Mouse (Mus musculus) hindbrain, embryonic 10.5 days (tissue): ENCODE results near the gene Dtx1. TPM values are rescaled to one million over a fixed set of nuclear protein-coding genes. Genes with fewer than 3 reads are reported as not detected.

ENCODE experiments used
- DNase-seq: peaks from one replicate; pipeline ENCODE4 v3.0.0-alpha.2; 2017; ENCODE audit warnings: low spot score
- H3K27ac ChIP-seq: fragments of 300-500 bp; sonication (generic); 2 replicates; pipeline ENCODE4 v1.5.1; 2016; ENCODE audit warnings: mild to moderate bottlenecking, moderate library complexity
- H3K27me3 ChIP-seq: fragments of 300-500 bp; sonication (generic); 2 replicates; pipeline ENCODE4 v1.6.1; 2016; ENCODE audit warnings: mild to moderate bottlenecking; ENCODE audit not compliant: poor library complexity, insufficient read depth, severe bottlenecking
- H3K36me3 ChIP-seq: fragments of 300-500 bp; sonication (generic); 2 replicates; pipeline ENCODE4 v1.6.1; 2016; ENCODE audit warnings: mild to moderate bottlenecking, moderate library complexity
- H3K4me1 ChIP-seq: fragments of 300-500 bp; sonication (generic); replicated peaks from 2 replicates; pipeline ENCODE4 v1.6.1; 2016; ENCODE audit warnings: mild to moderate bottlenecking
- H3K4me3 ChIP-seq: fragments of 300-500 bp; sonication (generic); 2 replicates; pipeline ENCODE4 v1.5.1; 2016; ENCODE audit warnings: mild to moderate bottlenecking, moderate library complexity
- H3K9me3 ChIP-seq: fragments of 300-500 bp; sonication (generic); 2 replicates; pipeline ENCODE4 v1.6.1; 2016; ENCODE audit warnings: mild to moderate bottlenecking, moderate library complexity
- WGBS: fragments of 180-500 bp; shearing (Covaris S2); methylation state at CpG from one replicate; pipeline ENCODE4 v1.1.7; 2016; 5-methylcytosine and 5-hydroxymethylcytosine counted together
- polyA plus RNA-seq: library from polyadenylated mRNA; unstranded; fragments of >200 nt; fragmentation: Nextera tagmentation; extraction: Ambion mirVana; gene quantifications from 2 replicates; pipeline ENCODE4 v1.2.1, GENCODE M21; 2016

The Dtx1 gene
- polyA plus RNA-seq, 1 experiment from 2014 or later, result 5.8 TPM

- H3K27ac ChIP-seq, result no peak overlapping the region
- peaks cover 9% of the 10 kb centered on the region for H3K4me1 ChIP-seq
- no peaks in the 10 kb centered on the region for H3K36me3 ChIP-seq
- H3K27me3 ChIP-seq, result peaks cover 32% of the 10 kb centered on the region
- no peaks in the 10 kb centered on the region for H3K9me3 ChIP-seq
- WGBS, result 87% methylated on average over 3 of the region's 3 CpGs
- DNase-seq, result no peak
- H3K4me3 ChIP-seq, result no peak overlapping the region
Observed at GRCm38 (mm10) chr5:120644227-120644626, 67.5 kb downstream of the Dtx1 start.

DNA sequence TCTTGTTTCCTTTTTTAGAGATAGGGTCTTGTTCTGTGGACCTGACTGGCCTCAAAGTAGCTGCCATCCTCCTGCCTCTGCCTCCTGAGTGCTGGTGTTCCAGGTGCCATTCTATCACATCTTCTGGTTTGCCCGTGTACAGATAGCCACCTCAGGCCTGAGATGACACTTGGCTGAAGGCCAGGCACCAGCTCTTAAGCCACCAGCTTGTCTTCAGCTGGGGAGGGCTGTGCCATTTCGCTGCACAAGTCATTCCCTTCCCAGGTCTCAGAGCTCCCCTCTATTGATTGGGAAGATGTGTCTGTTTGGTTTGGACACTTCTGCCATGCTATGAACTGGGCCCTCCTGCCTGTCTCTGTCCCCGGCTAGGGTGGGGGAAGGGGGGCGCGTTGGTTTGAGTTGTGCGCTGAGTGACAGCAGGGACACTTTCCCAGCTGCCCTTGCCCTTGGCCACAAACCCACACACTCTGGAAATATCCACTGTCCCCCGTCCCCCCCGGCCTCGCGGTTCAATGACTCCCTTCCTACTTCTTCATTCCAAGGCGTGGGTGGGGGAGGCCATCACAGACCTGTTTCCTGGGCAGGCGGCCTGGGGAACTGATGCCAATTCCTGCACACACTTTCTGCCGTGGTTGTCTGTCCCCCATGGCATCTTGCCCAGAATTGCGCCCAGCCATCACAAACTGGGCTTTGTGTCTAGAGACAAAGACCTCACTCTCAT is 68.2 kb downstream of the Dtx1 start:
- 81% methylated on average over 14 of the region's 14 CpGs for WGBS
- Histone ChIP-seq H3K4me3 (no peak overlapping the region), H3K36me3 (no peaks in the 10 kb centered on the region), H3K27me3 (peaks cover 25% of the 10 kb centered on the region), H3K27ac (no peak overlapping the region), H3K4me1 (peaks cover 2% of the 10 kb centered on the region), H3K9me3 (no peaks in the 10 kb centered on the region)
- no peak for DNase-seq

GRCm38 (mm10) chr5:120640094-120640493 is 71.6 kb downstream of the Dtx1 start:
- WGBS, result 94% methylated on average over 7 of the region's 7 CpGs
- H3K36me3 ChIP-seq, result no peaks in the 10 kb centered on the region

DNA sequence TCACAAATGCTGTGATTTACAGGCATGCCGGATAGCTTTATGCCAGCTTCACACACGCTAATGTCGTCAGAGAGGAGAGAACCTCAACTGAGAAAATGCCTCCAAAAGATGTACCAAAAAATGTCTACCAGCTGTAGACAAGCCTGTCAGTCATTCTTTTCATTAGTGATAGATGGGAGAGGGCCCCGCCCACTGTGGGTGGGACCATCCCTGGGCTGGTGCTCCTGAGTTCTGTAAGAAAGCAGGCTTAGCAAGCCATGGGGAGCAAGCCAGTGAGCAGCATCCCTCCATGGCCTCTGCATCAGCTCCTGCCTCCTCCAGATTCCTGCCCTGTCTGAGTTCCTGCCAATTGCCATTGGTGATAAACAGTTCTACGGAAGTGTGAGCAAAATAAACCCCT is 76.1 kb downstream of the Dtx1 start:
- DNase-seq, result no peak
- peaks cover 19% of the 10 kb centered on the region for H3K4me1 ChIP-seq
- H3K9me3 ChIP-seq, result peaks cover 8% of the 10 kb centered on the region; the same call in 1 of the 2 replicates
- H3K36me3 ChIP-seq, result no peaks in the 10 kb centered on the region
- no peak overlapping the region for H3K4me3 ChIP-seq
- H3K27ac ChIP-seq, result no peak overlapping the region
- H3K27me3 ChIP-seq, result peaks cover 19% of the 10 kb centered on the region
- WGBS, result 91% methylated on average over 5 of the region's 5 CpGs

More at GRCm38 (mm10) chr5:120640094-120640493, 71.6 kb downstream of the Dtx1 start:
- Histone ChIP-seq H3K27ac (no peak overlapping the region), H3K4me1 (peaks cover under 1% of the 10 kb centered on the region; the same call in 1 of the 2 replicates), H3K4me3 (no peak overlapping the region), H3K9me3 (no peaks in the 10 kb centered on the region), H3K27me3 (no peaks in the 10 kb centered on the region)
- no peak for DNase-seq

- Histone ChIP-seq H3K36me3 (no peaks in the 10 kb centered on the region; the same call in 1 of the 2 replicates), H3K27ac (no peak overlapping the region), H3K27me3 (peaks cover 27% of the 10 kb centered on the region), H3K4me3 (no peak overlapping the region), H3K9me3 (peaks cover 8% of the 10 kb centered on the region; the same call in 1 of the 2 replicates), H3K4me1 (peaks cover 19% of the 10 kb centered on the region)
- 58% methylated on average over 5 of the region's 5 CpGs for WGBS
- DNase-seq, result no peak
Observed at GRCm38 (mm10) chr5:120634860-120635259, 76.9 kb downstream of the Dtx1 start.

DNA sequence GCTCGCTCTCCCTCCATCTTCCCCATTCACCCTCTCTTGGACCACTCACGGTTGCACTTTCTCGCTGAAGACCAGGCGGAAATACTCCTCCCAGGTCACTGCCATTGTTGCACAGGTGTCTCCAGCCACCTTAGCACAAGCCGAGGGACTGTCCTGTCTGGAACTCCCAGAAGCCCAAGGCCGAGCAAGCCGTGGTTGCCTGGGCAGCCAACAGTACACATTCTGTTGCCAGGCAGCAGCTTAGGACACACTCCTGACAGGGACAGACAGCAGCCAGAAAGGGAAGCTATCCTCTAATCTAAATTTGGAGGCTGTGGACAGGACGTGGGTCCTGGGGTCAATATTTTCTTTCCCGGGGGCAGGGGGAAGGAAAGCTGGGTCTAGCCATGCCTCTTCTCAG is 77.6 kb downstream of the Dtx1 start, which contains the start of gene Cfap73:
Gene Cfap73, minus strand, starts transcription at position 105 of the 400 bp plus-strand sequence.
- Histone ChIP-seq H3K4me3 (no peak within 1 kb of the TSS), H3K4me1 (peaks cover 19% of the 10 kb centered on the region), H3K9me3 (peaks cover 8% of the 10 kb centered on the region; the same call in 1 of the 2 replicates), H3K27ac (no peak within 1 kb of the TSS), H3K27me3 (peaks cover 30% of the 10 kb centered on the region), H3K36me3 (peaks cover 1% of the 10 kb centered on the region; the same call in 1 of the 2 replicates)
- no peak for DNase-seq
- 61% methylated on average over 9 of the region's 9 CpGs for WGBS

DNA sequence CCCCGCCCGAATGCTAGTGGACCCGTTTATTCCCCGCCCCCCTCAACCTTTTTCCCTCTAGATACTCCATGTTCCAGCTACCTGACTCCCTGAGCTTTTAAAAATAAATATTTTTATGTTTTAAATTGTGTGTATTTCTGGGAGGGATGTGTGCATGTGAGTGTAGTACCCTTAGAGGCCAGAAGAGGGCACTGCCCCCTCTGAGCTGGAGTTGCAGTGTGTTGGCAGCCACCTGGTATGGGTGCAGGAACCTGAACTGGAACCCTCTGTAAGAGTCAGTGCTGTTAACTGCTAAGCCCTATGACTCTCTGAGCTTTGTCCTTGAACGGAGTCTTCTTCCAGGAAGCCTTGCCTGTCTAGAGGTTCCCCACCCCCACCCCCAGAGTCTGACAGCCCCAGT is 79.8 kb downstream of the Dtx1 start:
- H3K27me3 ChIP-seq, result peaks cover 30% of the 10 kb centered on the region
- peaks cover 20% of the 10 kb centered on the region for H3K36me3 ChIP-seq
- H3K4me3 ChIP-seq, result no peak overlapping the region
- no peak for DNase-seq
- 89% methylated on average over 5 of the region's 5 CpGs for WGBS
- H3K27ac ChIP-seq, result no peak overlapping the region
- H3K9me3 ChIP-seq, result peaks cover 8% of the 10 kb centered on the region; the same call in 1 of the 2 replicates
- H3K4me1 ChIP-seq, result peaks cover 38% of the 10 kb centered on the region

DNA sequence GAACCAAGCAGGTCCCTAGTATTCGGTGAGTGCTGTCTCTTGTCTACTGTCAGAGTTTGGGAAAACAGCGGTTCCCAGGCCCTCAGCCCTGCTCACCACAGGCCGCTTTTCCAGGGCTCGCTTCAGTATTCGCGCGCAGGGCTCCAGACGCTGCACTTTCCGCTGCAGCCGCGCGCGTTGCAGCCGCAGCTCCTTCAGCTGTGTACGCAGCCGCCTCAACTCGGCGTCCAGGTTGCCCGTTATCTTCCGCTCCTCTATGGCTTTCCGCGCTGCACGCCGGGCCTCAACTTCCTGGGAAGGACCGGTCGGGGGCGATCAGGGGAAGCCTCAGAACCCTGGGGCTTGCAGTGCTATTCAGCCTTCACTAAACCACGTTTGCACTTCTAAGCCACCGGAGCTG is 80.6 kb downstream of the Dtx1 start:
- Histone ChIP-seq H3K36me3 (peaks cover 28% of the 10 kb centered on the region), H3K9me3 (peaks cover 8% of the 10 kb centered on the region; the same call in 1 of the 2 replicates), H3K27ac (no peak overlapping the region), H3K4me3 (peak overlapping the region; percentile 36), H3K27me3 (peaks cover 30% of the 10 kb centered on the region), H3K4me1 (peaks cover 46% of the 10 kb centered on the region)
- WGBS, result 9% methylated on average over 29 of the region's 29 CpGs
- no peak for DNase-seq

Other genes with a start within 250 kb of the Dtx1 start
- gene Sdsl, start 239.1 kb downstream of the Dtx1 start, polyA plus RNA-seq, result 6.2 and 7.9 TPM in 2 replicates
- gene Sds, start 235.4 kb downstream of the Dtx1 start, polyA plus RNA-seq, result not detected in 2 replicates
- 42.5 and 43.0 TPM in 2 replicates for gene Plbd2, start 208.3 kb downstream of the Dtx1 start, polyA plus RNA-seq
- 4.4 and 5.8 TPM in 2 replicates for gene Slc8b1, start 200.8 kb downstream of the Dtx1 start, polyA plus RNA-seq
- gene Tpcn1, start 123.3 kb downstream of the Dtx1 start, polyA plus RNA-seq, result 12.5 and 12.9 TPM in 2 replicates
- 1.3 and 2.8 TPM in 2 replicates for gene Iqcd, start 122.9 kb downstream of the Dtx1 start, polyA plus RNA-seq
- 19.0 and 19.6 TPM in 2 replicates for gene Rita1, start 99.3 kb downstream of the Dtx1 start, polyA plus RNA-seq
- 62.2 and 64.7 TPM in 2 replicates for gene Ddx54, start 99.2 kb downstream of the Dtx1 start, polyA plus RNA-seq
- gene Cfap73, start 77.7 kb downstream of the Dtx1 start, polyA plus RNA-seq, result 0.85 TPM in 1 of 2 replicates, not detected in the other
- 0.13 and 0.15 TPM in 2 replicates for gene Rasal1, start 63.1 kb downstream of the Dtx1 start, polyA plus RNA-seq
- gene Oas2, start 37.9 kb upstream of the Dtx1 start, polyA plus RNA-seq, result 0.06 and 0.10 TPM in 2 replicates
- gene Oas3, start 65.7 kb upstream of the Dtx1 start, polyA plus RNA-seq, result 0.16 TPM in 2 replicates
- not detected in 2 replicates for gene Oas1e, start 83.6 kb upstream of the Dtx1 start, polyA plus RNA-seq
- gene Oas1c, start 100.6 kb upstream of the Dtx1 start, polyA plus RNA-seq, result 0.25 and 0.41 TPM in 2 replicates
- not detected in 2 replicates for gene Oas1f, start 135.4 kb upstream of the Dtx1 start, polyA plus RNA-seq
- gene Oas1h, start 149.5 kb upstream of the Dtx1 start, polyA plus RNA-seq, result 0.09 TPM in 1 of 2 replicates, not detected in the other
- gene Oas1g, start 175.7 kb upstream of the Dtx1 start, polyA plus RNA-seq, result 0.12 TPM in 1 of 2 replicates, not detected in the other
- 0.85 and 1.1 TPM in 2 replicates for gene Oas1a, start 195.6 kb upstream of the Dtx1 start, polyA plus RNA-seq
- not detected in 2 replicates for gene Oas1d, start 202.6 kb upstream of the Dtx1 start, polyA plus RNA-seq